Mouse (Mus musculus) kidney, postnatal 0 days (tissue): Measurements from ENCODE around the gene Mdp1. TPM values are rescaled to one million over a fixed set of nuclear protein-coding genes. Genes with fewer than 3 reads are reported as not detected.
A peak's percentile ranks its signal among the peaks of the same experiment; 100 is the strongest.

ENCODE experiments used
- ATAC-seq: fragments of 200-750 bp; cut with Nextera tagmentation; replicated peaks from 2 replicates; pipeline ENCODE4 v1.8.0; 2017; ENCODE audit warnings: low read depth, moderate number of reproducible peaks, moderate TSS enrichment, moderate library complexity; ENCODE audit not compliant: low FRiP score
- DNase-seq: peaks from one replicate; pipeline ENCODE4 v3.0.0-alpha.2; 2016; ENCODE audit warnings: low spot score
- H3K27ac ChIP-seq: fragments of 300-500 bp; sonication (generic); 2 replicates; pipeline ENCODE4 v1.5.1; 2014; ENCODE audit warnings: mild to moderate bottlenecking
- H3K27me3 ChIP-seq: fragments of 300-500 bp; sonication (generic); 2 replicates; pipeline ENCODE4 v1.6.1; 2014; ENCODE audit warnings: low read length, mixed read lengths; ENCODE audit not compliant: insufficient read depth
- H3K36me3 ChIP-seq: fragments of 300-500 bp; sonication (generic); 2 replicates; pipeline ENCODE4 v1.6.1; 2014; ENCODE audit warnings: low read length, mixed read lengths; ENCODE audit not compliant: insufficient read depth
- H3K4me1 ChIP-seq: fragments of 300-500 bp; sonication (generic); replicated peaks from 2 replicates; pipeline ENCODE4 v1.6.1; 2014; ENCODE audit warnings: antibody characterized with exemption, low read length, mixed read lengths; ENCODE audit not compliant: insufficient read depth
- H3K4me2 ChIP-seq: fragments of 300-500 bp; sonication (generic); 2 replicates; pipeline ENCODE4 v1.6.1; 2014; ENCODE audit warnings: mild to moderate bottlenecking, low read length, moderate library complexity, mixed read lengths
- H3K4me3 ChIP-seq: fragments of 300-500 bp; sonication (generic); replicated peaks from 2 replicates; pipeline ENCODE4 v1.5.1; 2014; ENCODE audit warnings: low read depth, low read length
- H3K9ac ChIP-seq: fragments of 300-500 bp; sonication (generic); 2 replicates; pipeline ENCODE4 v1.6.1; 2014; ENCODE audit warnings: low read depth, low read length
- H3K9me3 ChIP-seq: fragments of 300-500 bp; sonication (generic); replicated peaks from 2 replicates; pipeline ENCODE4 v1.6.1; 2016; ENCODE audit warnings: low read length, inconsistent platforms, mixed read lengths
- CTCF ChIP-seq: IDR thresholded peaks from 2 replicates; pipeline ENCODE4 v1.5.1; 2016; ENCODE audit warnings: antibody characterized with exemption, low read depth, mild to moderate bottlenecking, moderate library complexity
- WGBS: fragments of 180-500 bp; shearing (Covaris S2); extraction: QIAGEN DNeasy Blood & Tissue Kit; methylation state at CpG from one replicate; pipeline ENCODE4 v1.1.7; 2014; 5-methylcytosine and 5-hydroxymethylcytosine counted together
- polyA plus RNA-seq: library from polyadenylated mRNA; unstranded; fragments of >200 nt; fragmentation: Nextera tagmentation; extraction: Ambion mirVana; gene quantifications from 2 replicates; pipeline ENCODE4 v1.2.1, GENCODE M21; 2015

Mdp1 gene
- polyA plus RNA-seq, 1 experiment from 2014 or later, result 48.8 TPM

DNA sequence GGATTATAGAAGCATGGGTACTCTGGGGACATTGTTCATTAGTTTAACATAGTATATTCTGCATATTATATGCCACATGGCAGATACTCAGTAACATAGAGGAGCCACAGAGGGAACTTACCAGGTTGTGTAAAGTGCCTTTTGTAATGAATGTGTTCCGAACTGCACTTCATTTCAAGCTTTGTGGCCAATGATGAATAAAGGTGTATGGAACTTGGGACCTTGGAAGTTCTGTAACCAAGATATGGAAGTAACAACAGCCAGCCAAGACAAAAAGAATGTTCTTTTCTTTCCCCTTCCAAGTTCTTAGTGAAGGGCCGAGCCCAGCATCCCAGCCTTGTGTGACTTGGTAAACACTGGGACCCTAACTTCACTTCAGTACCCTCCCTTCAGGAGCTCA, 10.4 kb downstream of the Mdp1 start, which contains the start of gene Tssk4:
Gene Tssk4 (plus strand): TSS at position 301 of the 400 bp plus-strand sequence.
- no peak for TF ChIP-seq CTCF

DNA sequence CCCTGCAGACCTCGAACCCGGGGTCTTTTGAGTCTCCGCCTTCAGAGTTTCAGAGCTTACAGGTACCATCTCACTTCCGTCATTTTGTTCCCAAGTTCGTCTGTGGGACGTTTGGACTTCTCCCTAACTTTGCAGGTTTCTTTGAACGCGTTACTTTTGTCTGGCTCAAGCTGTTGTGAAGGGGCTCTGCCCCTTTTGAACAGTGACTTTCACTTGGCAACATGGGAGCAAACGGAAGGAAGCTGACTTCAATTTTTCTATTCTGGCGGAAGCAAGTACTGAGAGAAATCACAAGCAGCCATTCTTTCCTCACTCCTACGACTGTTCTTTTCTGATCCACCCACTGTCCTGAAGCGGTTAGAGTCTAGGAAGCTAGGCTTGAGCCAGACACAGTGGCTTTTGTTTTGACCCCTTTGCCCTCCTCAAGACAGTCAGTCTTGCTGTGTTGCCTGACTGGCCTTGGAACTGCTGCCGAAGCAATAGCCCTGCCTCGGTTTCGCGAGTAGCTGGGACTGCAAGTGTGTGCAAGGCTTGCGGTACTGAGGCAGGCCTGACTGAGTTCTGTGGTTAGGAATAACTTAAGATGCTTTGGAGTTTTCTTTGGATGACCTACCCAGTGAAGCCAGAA, 15.9 kb downstream of the Mdp1 start:
- Histone ChIP-seq H3K4me3 (peak overlapping the region; percentile 72), H3K4me1 (peaks cover 7% of the 10 kb centered on the region), H3K9ac (peak overlapping the region; percentile 93), H3K36me3 (peaks cover 21% of the 10 kb centered on the region; the same call in 1 of the 2 replicates), H3K27me3 (no peaks in the 10 kb centered on the region), H3K27ac (peak overlapping the region; percentile 96), H3K4me2 (peak overlapping the region; percentile 81), H3K9me3 (no peaks in the 10 kb centered on the region)
- peak; percentile 68 for DNase-seq
- no peak for ATAC-seq
- TF ChIP-seq CTCF, result no peak
- 11% methylated on average over 17 of the region's 17 CpGs for WGBS

More for the DNA sequence above, 10.4 kb downstream of the Mdp1 start, which contains the start of gene Tssk4:
- H3K36me3 ChIP-seq, result 0 out of 2 replicates have a peak, but pooled peaks cover 6% of the 10 kb centered on the region
- H3K27me3 ChIP-seq, result no peaks in the 10 kb centered on the region
- H3K4me1 ChIP-seq, result no peaks in the 10 kb centered on the region; the same call in 1 of the 2 replicates
- DNase-seq, result no peak
- H3K4me2 ChIP-seq, result no peak within 1 kb of the TSS
- no peak for ATAC-seq
- no peak within 1 kb of the TSS for H3K9ac ChIP-seq
- H3K4me3 ChIP-seq, result no peak within 1 kb of the TSS
- no peak within 1 kb of the TSS for H3K27ac ChIP-seq
- 91% methylated on average over 2 of the region's 2 CpGs for WGBS
- no peaks in the 10 kb centered on the region for H3K9me3 ChIP-seq

DNA sequence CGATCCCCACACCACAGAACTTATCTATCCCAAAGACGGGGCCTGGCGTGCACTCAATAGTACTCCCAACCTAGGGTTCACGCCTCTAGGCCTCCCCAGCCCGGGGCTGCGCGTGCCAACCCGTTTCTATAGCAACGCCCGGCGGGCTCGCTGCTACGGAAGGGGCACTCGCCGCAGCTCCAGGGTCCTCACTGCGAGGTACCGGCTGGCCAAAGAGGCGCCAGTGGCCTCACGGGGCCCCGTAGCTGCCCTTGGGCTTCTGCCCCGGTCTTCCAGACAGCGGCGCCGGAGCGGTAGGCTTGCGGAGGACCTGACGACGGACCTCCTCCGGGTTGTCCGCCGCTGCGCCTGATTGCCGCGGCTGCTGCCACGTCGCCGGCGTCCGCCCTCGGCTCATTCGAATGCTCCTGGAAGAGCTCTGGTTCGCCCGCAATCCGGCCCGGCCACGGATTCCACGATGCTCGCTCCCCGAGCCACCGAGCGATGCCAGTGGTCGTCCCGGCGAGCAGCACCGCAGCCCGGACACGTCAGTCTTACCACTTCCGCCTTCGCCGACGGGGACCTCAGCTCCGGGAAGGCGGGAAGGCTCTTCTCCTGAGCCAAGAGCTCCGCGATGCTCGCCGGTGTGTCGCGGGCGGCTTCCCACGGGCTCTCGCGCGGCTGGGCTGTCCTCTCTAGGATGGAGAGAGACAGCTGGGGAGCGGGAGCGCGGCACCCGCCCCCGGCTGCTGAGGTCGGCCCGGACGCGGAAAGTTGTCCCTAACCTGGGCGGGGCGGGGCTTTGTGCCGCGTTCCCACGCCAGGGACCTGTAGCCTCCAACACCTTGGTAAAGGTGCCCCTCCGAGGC, 17.0 kb downstream of the Mdp1 start, which contains the start of gene Tm9sf1:
Gene Tm9sf1 (minus strand): TSS at position 747 of the 848 bp plus-strand sequence.
- under 1% methylated on average over 84 of the region's 89 CpGs for WGBS
- ATAC-seq (peak; percentile 86), DNase-seq (peak; percentile 87)
- Histone ChIP-seq H3K4me2 (peak within 1 kb of the TSS; percentile 81), H3K27me3 (no peaks in the 10 kb centered on the region), H3K36me3 (peaks cover 31% of the 10 kb centered on the region; the same call in 1 of the 2 replicates), H3K4me1 (peaks cover 7% of the 10 kb centered on the region), H3K9me3 (no peaks in the 10 kb centered on the region), H3K27ac (peak within 1 kb of the TSS; percentile 96), H3K4me3 (peak within 1 kb of the TSS; percentile 72), H3K9ac (peak within 1 kb of the TSS; percentile 93)
- TF ChIP-seq CTCF, result no peak

DNA sequence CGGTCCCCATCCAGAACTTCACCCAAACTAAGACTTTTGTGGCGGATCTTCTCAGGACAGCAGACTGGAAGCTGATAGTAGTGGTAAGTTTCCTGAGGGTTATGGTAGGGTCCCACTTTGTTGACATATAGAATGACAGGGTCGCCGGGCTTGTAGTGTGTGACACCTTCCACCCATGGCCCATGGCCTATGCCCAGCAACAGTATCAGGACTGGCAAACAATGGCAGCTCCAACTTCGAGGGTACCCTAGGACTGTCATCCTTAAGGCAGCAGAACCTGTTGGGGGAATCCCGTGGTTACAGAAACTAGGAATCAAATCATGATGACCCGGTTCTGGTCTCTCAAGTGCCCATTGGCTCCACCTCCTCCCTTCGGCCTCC, 17.6 kb downstream of the Mdp1 start:
- peak overlapping the region; percentile 93 for H3K9ac ChIP-seq
- peak overlapping the region; percentile 72 for H3K4me3 ChIP-seq
- no peak for TF ChIP-seq CTCF
- WGBS, result 19% methylated on average over 8 of the region's 8 CpGs
- peaks cover 7% of the 10 kb centered on the region for H3K4me1 ChIP-seq
- no peaks in the 10 kb centered on the region for H3K27me3 ChIP-seq
- peak overlapping the region; percentile 81 for H3K4me2 ChIP-seq
- H3K9me3 ChIP-seq, result no peaks in the 10 kb centered on the region
- ATAC-seq, result no peak
- peak overlapping the region; percentile 96 for H3K27ac ChIP-seq
- H3K36me3 ChIP-seq, result peaks cover 36% of the 10 kb centered on the region; the same call in 1 of the 2 replicates
- no peak for DNase-seq

GRCm38 (mm10) chr14:55641291-55641690, 19.0 kb downstream of the Mdp1 start:
- WGBS, result 95% methylated on average over 13 of the region's 13 CpGs
- H3K27me3 ChIP-seq, result no peaks in the 10 kb centered on the region
- no peak overlapping the region for H3K9ac ChIP-seq
- no peak for TF ChIP-seq CTCF
- H3K27ac ChIP-seq, result no peak overlapping the region
- H3K4me1 ChIP-seq, result peaks cover 7% of the 10 kb centered on the region
- peaks cover 35% of the 10 kb centered on the region; the same call in 1 of the 2 replicates for H3K36me3 ChIP-seq
- ATAC-seq, result no peak
- H3K4me3 ChIP-seq, result no peak overlapping the region
- no peak for DNase-seq
- H3K4me2 ChIP-seq, result no peak overlapping the region
- H3K9me3 ChIP-seq, result no peaks in the 10 kb centered on the region

DNA sequence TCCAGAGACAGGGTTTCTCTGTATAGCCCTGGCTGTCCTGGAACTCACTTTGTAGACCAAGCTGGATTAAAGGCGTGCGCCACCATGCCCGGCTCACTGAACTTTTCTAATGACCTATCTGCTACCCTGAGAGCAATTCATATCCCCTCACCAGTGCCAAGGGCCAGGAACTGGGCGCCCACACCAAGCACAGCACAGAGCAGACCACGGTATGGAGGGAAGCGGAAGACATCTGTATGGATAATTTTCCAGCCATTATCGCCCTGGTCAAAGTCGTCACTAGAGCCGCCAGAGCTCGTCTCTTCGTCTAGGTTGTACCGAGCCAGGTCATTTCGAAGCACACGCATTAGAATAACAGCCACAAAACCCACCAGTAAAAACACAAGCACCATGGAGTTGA, 19.5 kb downstream of the Mdp1 start:
- Histone ChIP-seq H3K36me3 (peaks cover 35% of the 10 kb centered on the region; the same call in 1 of the 2 replicates), H3K27ac (no peak overlapping the region), H3K4me3 (no peak overlapping the region), H3K4me2 (no peak overlapping the region), H3K4me1 (peaks cover 7% of the 10 kb centered on the region), H3K27me3 (no peaks in the 10 kb centered on the region), H3K9ac (no peak overlapping the region), H3K9me3 (no peaks in the 10 kb centered on the region)
- WGBS, result 97% methylated on average over 14 of the region's 14 CpGs
- no peak for DNase-seq
- ATAC-seq, result no peak
- TF ChIP-seq CTCF, result no peak
